Comparison of ENCODE assay signal across 12 mouse cellular contexts in the genomic region with DNA sequence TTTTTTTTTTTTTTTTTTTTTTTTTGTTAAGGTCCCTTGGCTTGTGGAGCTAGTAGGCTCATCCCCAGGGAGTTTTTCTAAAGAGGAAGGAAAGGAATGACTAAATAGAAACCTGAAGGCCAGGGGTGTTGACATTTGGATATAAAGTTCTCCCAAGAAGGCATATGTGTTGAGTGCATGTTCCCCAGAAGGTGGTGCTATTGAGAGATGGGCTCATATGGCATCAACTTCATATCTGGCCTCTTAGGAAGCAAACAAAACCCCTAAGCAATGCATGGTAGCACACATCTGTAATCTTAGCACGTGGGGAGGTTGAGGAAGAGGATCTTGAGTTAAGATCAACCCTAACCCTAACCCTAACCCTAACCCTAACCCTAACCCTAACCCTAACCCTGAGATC. TPM values are rescaled to one million over a fixed set of nuclear protein-coding genes. Genes with fewer than 3 reads are reported as not detected.
DNase-seq lines count a peak whose midpoint lies in the region; ATAC-seq and TF ChIP-seq lines count a peak whose summit lies in the region.
"Had no signal": no experiment of that assay in that cellular context is flagged by ENCODE, and none has a peak within 500 bp of the region (broad histone marks: within the 10 kb centered on the region; RNA-seq: fewer than 3 reads in every experiment).

No protein-coding gene starts in this region.

- peaks cover 3% of the 10 kb centered on the region for H3K9me3 ChIP-seq in heart, embryonic 12.5 days (replicated peaks)
- no peaks in the 10 kb centered on the region for H3K9me3 ChIP-seq in lung, postnatal 0 days (ENCODE audit: low read length)
- no peaks in the 10 kb centered on the region for H3K9me3 ChIP-seq in forebrain, embryonic 13.5 days (replicated peaks)
- H3K9me3 ChIP-seq: heart, embryonic 15.5 days; kidney, embryonic 15.5 days; lung, embryonic 15.5 days had no signal

- TF ChIP-seq EP300 in heart, adult 2 months (IDR thresholded peaks at IDR 0.05; ENCODE audit: insufficient read depth, low read depth, low read length): no peak
- TF ChIP-seq EP300 in lung, postnatal 0 days (IDR thresholded peaks at IDR 0.05): no peak

- no peak for ATAC-seq in heart, embryonic 12.5 days (ENCODE audit: insufficient number of reproducible peaks, low FRiP score)
- ATAC-seq in lung, postnatal 0 days: peak; percentile 34; the same call in 1 of the 2 replicates
- no peak for ATAC-seq in forebrain, embryonic 13.5 days

- WGBS in heart, adult 2 months: 50% methylated on average over 1 of the region's 1 CpGs
- WGBS in heart, embryonic 12.5 days: 59% methylated on average over 1 of the region's 1 CpGs
- 67% methylated on average over 1 of the region's 1 CpGs for WGBS in lung, postnatal 0 days
- 89% methylated on average over 1 of the region's 1 CpGs for WGBS in forebrain, embryonic 13.5 days

- DNase-seq in heart, adult 2 months: no peak
- peak; percentile 73 for DNase-seq in lung, postnatal 0 days (ENCODE audit: low spot score)
- no peak for DNase-seq in lung, postnatal 4 days
- peak; percentile 30 for DNase-seq in retina, postnatal 1 day
- DNase-seq in right cerebral cortex, postnatal 10 days (ENCODE audit: low spot score in 2 of 2): no peak

- no peaks in the 10 kb centered on the region for H3K27me3 ChIP-seq in heart, adult 2 months (ENCODE audit: control insufficient read depth, insufficient read depth, low read length)
- H3K27me3 ChIP-seq in heart, embryonic 12.5 days (replicated peaks): no peaks in the 10 kb centered on the region
- H3K27me3 ChIP-seq in lung, postnatal 0 days (replicated peaks; ENCODE audit: insufficient read depth, low read length): no peaks in the 10 kb centered on the region
- H3K27me3 ChIP-seq in forebrain, embryonic 13.5 days: no peaks in the 10 kb centered on the region
- H3K27me3 ChIP-seq: heart, embryonic 15.5 days; kidney, embryonic 15.5 days; lung, embryonic 15.5 days had no signal

- no peaks in the 10 kb centered on the region for H3K79me2 ChIP-seq in heart, adult 2 months (replicated peaks; ENCODE audit: control insufficient read depth, insufficient read depth, low read length)

- intact Hi-C loops in heart, adult 2 months (cut with DNase I): loop anchor here (10.0 kb wide), 1 partner anchor 503 kb away; no protein-coding TSS in a partner anchor

- no peak overlapping the region for H3K4me3 ChIP-seq in heart, adult 2 months
- H3K4me3 ChIP-seq in heart, embryonic 12.5 days: no peak overlapping the region
- H3K4me3 ChIP-seq in lung, postnatal 0 days (ENCODE audit: low read depth, low read length): no peak overlapping the region
- H3K4me3 ChIP-seq in cortical plate, adult 2 months (ENCODE audit: insufficient read depth, low read length): no peak overlapping the region
- H3K4me3 ChIP-seq in forebrain, embryonic 13.5 days: no peak overlapping the region
- H3K4me3 ChIP-seq: heart, embryonic 15.5 days; kidney, embryonic 15.5 days; lung, embryonic 15.5 days; myocyte had no signal

- H3K4me1 ChIP-seq in heart, adult 2 months (ENCODE audit: control insufficient read depth, insufficient read depth, low read length): no peaks in the 10 kb centered on the region
- H3K4me1 ChIP-seq in heart, embryonic 12.5 days (replicated peaks): no peaks in the 10 kb centered on the region
- no peaks in the 10 kb centered on the region for H3K4me1 ChIP-seq in lung, postnatal 0 days (ENCODE audit: insufficient read depth, low read depth, low read length)
- H3K4me1 ChIP-seq in cortical plate, adult 2 months (ENCODE audit: control insufficient read depth, insufficient read depth, low read length): no peaks in the 10 kb centered on the region
- no peaks in the 10 kb centered on the region for H3K4me1 ChIP-seq in forebrain, embryonic 13.5 days
- H3K4me1 ChIP-seq: heart, embryonic 15.5 days; kidney, embryonic 15.5 days had no signal

- TF ChIP-seq POLR2A in heart, adult 2 months (IDR thresholded peaks at IDR 0.05; ENCODE audit: insufficient read depth, low read depth, low read length): no peak
- no peak for TF ChIP-seq POLR2A in cortical plate, adult 2 months (IDR thresholded peaks at IDR 0.05; ENCODE audit: extremely low read depth, insufficient read depth, low read length)

- H3K27ac ChIP-seq in heart, adult 2 months: no peak overlapping the region
- no peak overlapping the region for H3K27ac ChIP-seq in heart, embryonic 12.5 days (ENCODE audit: poor library complexity, severe bottlenecking)
- H3K27ac ChIP-seq in lung, postnatal 0 days (ENCODE audit: low read length): no peak overlapping the region
- no peak overlapping the region for H3K27ac ChIP-seq in cortical plate, adult 2 months (ENCODE audit: insufficient read depth, low read length)
- H3K27ac ChIP-seq in forebrain, embryonic 13.5 days: no peak overlapping the region
- H3K27ac ChIP-seq: heart, embryonic 15.5 days; kidney, embryonic 15.5 days; lung, embryonic 15.5 days had no signal

- H3K9ac ChIP-seq in heart, adult 2 months (ENCODE audit: low read depth, low read length): no peak overlapping the region
- H3K9ac ChIP-seq in heart, embryonic 12.5 days: no peak overlapping the region
- H3K9ac ChIP-seq in lung, postnatal 0 days (replicated peaks; ENCODE audit: low read depth): no peak overlapping the region
- no peak overlapping the region for H3K9ac ChIP-seq in forebrain, embryonic 13.5 days
- H3K9ac ChIP-seq: heart, embryonic 15.5 days; kidney, embryonic 15.5 days; lung, embryonic 15.5 days had no signal

- H3K4me2 ChIP-seq in heart, embryonic 12.5 days: no peak overlapping the region
- no peak overlapping the region for H3K4me2 ChIP-seq in lung, postnatal 0 days (replicated peaks; ENCODE audit: low read depth, low read length)
- no peak overlapping the region for H3K4me2 ChIP-seq in forebrain, embryonic 13.5 days
- H3K4me2 ChIP-seq: heart, embryonic 15.5 days; kidney, embryonic 15.5 days; lung, embryonic 15.5 days had no signal

- TF ChIP-seq CTCF in heart, adult 2 months (IDR thresholded peaks at IDR 0.05): peak; percentile 63
- TF ChIP-seq CTCF in lung, postnatal 0 days (IDR thresholded peaks at IDR 0.05): peak; percentile 72
- peak; percentile 42; the same call in 1 of the 2 replicates for TF ChIP-seq CTCF in cortical plate, adult 2 months (IDR thresholded peaks at IDR 0.05; ENCODE audit: extremely low read depth, insufficient read depth, low read length)

- H3K36me3 ChIP-seq in heart, adult 2 months (ENCODE audit: control insufficient read depth, insufficient read depth, low read length): no peaks in the 10 kb centered on the region
- H3K36me3 ChIP-seq in heart, embryonic 12.5 days: no peaks in the 10 kb centered on the region
- H3K36me3 ChIP-seq in lung, postnatal 0 days (ENCODE audit: insufficient read depth, low read length): no peaks in the 10 kb centered on the region
- H3K36me3 ChIP-seq in forebrain, embryonic 13.5 days (ENCODE audit: poor library complexity, severe bottlenecking): no peaks in the 10 kb centered on the region
- H3K36me3 ChIP-seq: heart, embryonic 15.5 days; kidney, embryonic 15.5 days; lung, embryonic 15.5 days had no signal

RNA-seq across cellular contexts. Expression of gene Tecpr1, which starts 8.0 kb away (rescaled TPM):
- 10 to 100 TPM; 24.2 to 27.6 TPM for total RNA-seq in heart, adult 2 months (2021)
- 33.7 and 34.9 TPM in 2 replicates for polyA plus RNA-seq in heart, adult 2 months (2012; rRNA removed)
- 19.1 and 19.3 TPM in 2 replicates for polyA plus RNA-seq in heart, embryonic 12.5 days (2016; fragmentation: Nextera tagmentation; extraction: Ambion mirVana)
- polyA plus RNA-seq in lung, postnatal 0 days (2015; fragmentation: Nextera tagmentation; extraction: Ambion mirVana): 34.1 and 35.0 TPM in 2 replicates
- 78.4 and 87.2 TPM in 2 replicates for polyA plus RNA-seq in cortical plate, adult 2 months (2012; rRNA removed)
- polyA plus RNA-seq in forebrain, embryonic 13.5 days (2015; fragmentation: Nextera tagmentation; extraction: Ambion mirVana): 37.9 and 39.7 TPM in 2 replicates

RNA-seq across cellular contexts. Expression of gene Bri3, which starts 12.8 kb away (rescaled TPM):
- total RNA-seq in heart, adult 2 months (2021): 100 to 1,000 TPM; 129 to 152 TPM
- polyA plus RNA-seq in heart, adult 2 months (2012; rRNA removed): 240 and 258 TPM in 2 replicates
- polyA plus RNA-seq in heart, embryonic 12.5 days (2016; fragmentation: Nextera tagmentation; extraction: Ambion mirVana): 127 and 133 TPM in 2 replicates
- polyA plus RNA-seq in lung, postnatal 0 days (2015; fragmentation: Nextera tagmentation; extraction: Ambion mirVana): 278 and 286 TPM in 2 replicates
- polyA plus RNA-seq in cortical plate, adult 2 months (2012; rRNA removed): 103 and 104 TPM in 2 replicates
- polyA plus RNA-seq in forebrain, embryonic 13.5 days (2015; fragmentation: Nextera tagmentation; extraction: Ambion mirVana): 117 and 128 TPM in 2 replicates

RNA-seq across cellular contexts. Expression of gene Bhlha15, which starts 41.3 kb away (rescaled TPM):
- not detected for total RNA-seq in heart, adult 2 months (2021)
- 0.08 and 0.12 TPM in 2 replicates for polyA plus RNA-seq in heart, adult 2 months (2012; rRNA removed)
- polyA plus RNA-seq in heart, embryonic 12.5 days (2016; fragmentation: Nextera tagmentation; extraction: Ambion mirVana): 0.26 and 0.46 TPM in 2 replicates
- polyA plus RNA-seq in lung, postnatal 0 days (2015; fragmentation: Nextera tagmentation; extraction: Ambion mirVana): 0.20 TPM in 1 of 2 replicates, not detected in the other
- 0.08 and 0.09 TPM in 2 replicates for polyA plus RNA-seq in cortical plate, adult 2 months (2012; rRNA removed)
- polyA plus RNA-seq in forebrain, embryonic 13.5 days (2015; fragmentation: Nextera tagmentation; extraction: Ambion mirVana): 0.06 and 0.10 TPM in 2 replicates

Comparison
In these comparisons a context has a peak if more than half of its experiments do, and no peak if none do; other contexts are left out.
1. DNase-seq: peak in lung, postnatal 0 days (single experiment) and retina, postnatal 1 day (single experiment); none in heart, adult 2 months (0 of 2), lung, postnatal 4 days (0 of 2) and right cerebral cortex, postnatal 10 days (0 of 2).
2. Peak in every context shown above with its lines, with median percentiles within 50 percentile points of each other: CTCF ChIP-seq.